Mouse (Mus musculus): ENCODE results near the gene Celf5. TPM values are rescaled to one million over a fixed set of nuclear protein-coding genes. Genes with fewer than 3 reads are reported as not detected.

Celf5 gene
- polyA plus RNA-seq, 1 experiment from 2014 or later, result 64.4 TPM

DNA sequence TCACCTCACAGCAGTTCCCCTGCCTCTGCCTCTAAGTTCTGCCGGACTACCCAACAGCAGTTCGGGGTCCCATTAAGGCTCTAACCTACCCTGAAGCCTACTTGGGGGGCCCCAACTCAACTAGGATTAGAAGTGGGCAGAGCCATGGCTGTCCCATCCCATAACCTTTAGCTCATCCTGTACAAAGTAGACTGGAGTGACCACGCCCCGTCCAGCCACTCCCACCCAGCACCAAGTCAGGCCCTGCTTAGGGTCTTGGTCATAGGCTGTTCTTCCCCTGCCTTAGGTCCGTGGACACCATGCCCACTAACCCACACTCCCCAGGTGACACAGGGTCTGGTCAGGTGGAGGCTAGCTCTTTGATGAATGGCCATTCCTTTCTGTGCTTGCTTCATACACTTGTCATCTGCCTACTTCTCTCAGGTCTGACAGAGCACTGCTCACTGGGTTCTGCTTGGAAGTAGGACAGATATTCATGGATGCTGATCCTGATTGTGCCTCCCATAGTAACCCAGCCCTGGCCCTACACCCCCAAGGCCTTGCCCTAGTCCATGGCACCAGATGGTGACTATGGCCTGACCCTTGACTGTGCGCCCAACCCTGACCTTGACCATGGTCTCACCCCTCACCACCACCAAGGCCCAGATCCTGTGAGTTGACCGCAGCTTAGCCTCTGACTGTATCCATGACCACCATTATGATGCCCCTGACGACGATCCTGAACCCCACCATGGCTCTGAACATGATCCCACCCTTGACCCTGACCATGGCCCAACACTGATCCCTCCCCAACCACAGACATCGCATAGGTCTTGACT is 63.2 kb downstream of the Celf5 start:
- Histone ChIP-seq H3K27me3 (ENCODE audit: control insufficient read depth, insufficient read depth, low read length) (no peaks in the 10 kb centered on the region), H3K4me3 (ENCODE audit: low read depth, low read length) (no peak overlapping the region), H3K9me3 (ENCODE audit: control insufficient read depth, low read length) (no peaks in the 10 kb centered on the region), H3K9ac (replicated peaks; ENCODE audit: low read depth, low read length) (no peak overlapping the region), H3K4me2 (ENCODE audit: low read depth, low read length) (no peak overlapping the region), H3K27ac (ENCODE audit: low read depth, low read length) (no peak overlapping the region), H3K36me3 (ENCODE audit: control insufficient read depth, insufficient read depth, low read length) (peaks cover 4% of the 10 kb centered on the region; the same call in 1 of the 2 replicates), H3K4me1 (ENCODE audit: control insufficient read depth, insufficient read depth, low read length) (peaks cover 21% of the 10 kb centered on the region; the same call in 1 of the 2 replicates)
- WGBS, result 91% methylated on average over 10 of the region's 10 CpGs
- ATAC-seq (ENCODE audit: low read depth), result no peak

DNA sequence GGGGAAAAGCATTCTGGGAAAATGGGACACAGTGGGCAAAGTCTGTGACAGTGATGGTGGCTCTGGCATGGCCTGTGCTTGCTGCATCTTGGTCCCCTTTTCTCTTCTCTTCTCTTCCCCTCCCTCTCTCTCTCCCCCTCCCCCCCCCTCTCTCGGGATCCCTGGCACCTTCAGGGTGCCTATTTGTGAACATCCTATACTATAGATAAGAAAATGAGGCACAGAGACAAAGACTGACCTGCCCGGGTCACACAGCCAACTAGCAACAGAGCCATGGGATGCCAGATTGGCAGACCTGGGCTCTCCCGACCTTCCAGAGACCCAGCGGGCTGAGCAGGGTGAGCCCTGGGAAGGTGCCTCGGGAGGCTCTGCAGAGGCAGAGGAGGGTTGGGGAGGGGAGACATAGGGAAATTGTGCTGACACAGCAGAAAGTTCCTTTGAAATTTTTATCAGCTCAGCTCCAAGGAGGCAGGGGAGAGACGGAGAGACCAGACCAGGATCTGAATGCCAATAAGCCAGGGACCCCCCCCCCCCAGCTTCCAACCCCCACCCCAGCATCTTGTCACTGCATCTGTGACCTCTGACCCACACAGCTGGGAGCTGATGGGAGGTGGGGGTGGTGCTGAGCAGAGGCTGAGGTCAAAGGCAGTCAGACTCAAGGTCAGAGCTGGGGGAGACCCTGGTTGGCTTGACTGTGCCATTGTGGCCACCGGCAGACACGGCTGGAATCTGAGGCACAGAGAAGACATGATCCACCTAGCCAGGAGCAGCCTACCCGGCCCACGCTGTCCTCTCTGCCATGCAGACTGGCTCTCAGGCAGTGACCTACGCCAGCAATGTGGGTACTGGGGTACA is 64.1 kb downstream of the Celf5 start:
- no peak for ATAC-seq (ENCODE audit: low read depth)
- WGBS, result 45% methylated on average over 11 of the region's 11 CpGs
- 0 out of 2 replicates have a peak overlapping the region, but pooled peaks have one; percentile 25 for H3K9ac ChIP-seq (replicated peaks; ENCODE audit: low read depth, low read length)
- H3K4me2 ChIP-seq (ENCODE audit: low read depth, low read length), result no peak overlapping the region
- no peaks in the 10 kb centered on the region for H3K9me3 ChIP-seq (ENCODE audit: control insufficient read depth, low read length)
- peaks cover 24% of the 10 kb centered on the region; the same call in 1 of the 2 replicates for H3K4me1 ChIP-seq (ENCODE audit: control insufficient read depth, insufficient read depth, low read length)
- H3K27me3 ChIP-seq (ENCODE audit: control insufficient read depth, insufficient read depth, low read length), result no peaks in the 10 kb centered on the region
- H3K27ac ChIP-seq (ENCODE audit: low read depth, low read length), result no peak overlapping the region
- H3K36me3 ChIP-seq (ENCODE audit: control insufficient read depth, insufficient read depth, low read length), result peaks cover 4% of the 10 kb centered on the region; the same call in 1 of the 2 replicates
- H3K4me3 ChIP-seq (ENCODE audit: low read depth, low read length), result no peak overlapping the region

DNA sequence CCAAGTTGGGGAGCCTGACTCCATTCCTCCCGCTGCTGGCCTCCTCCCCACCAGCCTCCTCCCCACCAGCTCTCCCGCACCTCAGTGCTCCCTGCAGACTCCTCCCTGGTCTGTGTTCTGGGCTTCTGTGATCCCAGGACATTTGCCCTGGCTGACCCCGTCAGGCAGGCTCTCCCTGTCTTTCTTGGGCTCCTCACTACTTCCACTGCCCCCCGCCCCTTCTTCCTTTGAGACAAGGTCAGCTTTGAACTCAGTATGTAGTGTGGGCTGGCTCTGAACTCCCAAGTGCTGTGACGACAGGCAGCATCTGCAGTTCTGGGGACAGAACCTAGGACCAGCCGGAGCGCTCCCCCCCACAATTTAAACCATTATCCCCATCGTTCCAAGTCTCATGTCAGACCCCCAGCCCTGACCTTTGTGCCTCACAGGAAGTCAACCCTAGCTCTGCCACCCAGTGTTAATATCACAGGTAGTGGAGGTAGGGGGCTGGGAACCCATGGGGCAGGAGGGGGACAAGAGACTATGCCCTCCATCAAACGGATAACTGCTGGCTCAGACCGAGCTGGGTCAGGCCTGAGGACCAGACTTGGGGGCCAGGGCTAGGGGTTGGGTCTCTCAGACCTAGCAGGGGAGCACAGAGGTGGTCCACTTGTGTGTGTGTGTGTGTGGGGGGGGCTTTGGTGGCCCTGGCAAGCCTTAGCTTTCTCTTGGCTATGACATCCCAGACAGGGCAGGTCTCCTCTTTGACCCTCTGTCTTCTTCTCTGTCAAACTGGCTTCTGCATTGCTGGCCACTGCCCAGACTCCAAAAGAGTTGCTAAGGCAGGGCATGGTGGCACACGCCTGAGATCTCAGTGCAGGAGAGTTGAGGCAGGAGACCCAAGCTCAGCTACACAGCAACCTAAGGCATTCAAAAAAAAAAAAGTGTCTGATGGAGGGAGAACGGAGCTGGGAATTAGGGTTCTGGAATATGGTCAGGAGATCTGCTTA is 65.0 kb downstream of the Celf5 start:
- Histone ChIP-seq H3K27me3 (ENCODE audit: control insufficient read depth, insufficient read depth, low read length) (no peaks in the 10 kb centered on the region), H3K27ac (ENCODE audit: low read depth, low read length) (peak overlapping the region; percentile 31), H3K4me2 (ENCODE audit: low read depth, low read length) (peak overlapping the region; percentile 39), H3K4me1 (ENCODE audit: control insufficient read depth, insufficient read depth, low read length) (peaks cover 24% of the 10 kb centered on the region; the same call in 1 of the 2 replicates), H3K9ac (replicated peaks; ENCODE audit: low read depth, low read length) (0 out of 2 replicates have a peak overlapping the region, but pooled peaks have one; percentile 7), H3K36me3 (ENCODE audit: control insufficient read depth, insufficient read depth, low read length) (peaks cover 4% of the 10 kb centered on the region; the same call in 1 of the 2 replicates), H3K9me3 (ENCODE audit: control insufficient read depth, low read length) (no peaks in the 10 kb centered on the region), H3K4me3 (ENCODE audit: low read depth, low read length) (no peak overlapping the region)
- 46% methylated on average over 12 of the region's 12 CpGs for WGBS
- no peak for ATAC-seq (ENCODE audit: low read depth)

- no peaks in the 10 kb centered on the region for H3K9me3 ChIP-seq (ENCODE audit: control insufficient read depth, low read length)
- H3K36me3 ChIP-seq (ENCODE audit: control insufficient read depth, insufficient read depth, low read length), result peaks cover 4% of the 10 kb centered on the region; the same call in 1 of the 2 replicates
- peak overlapping the region; percentile 31 for H3K27ac ChIP-seq (ENCODE audit: low read depth, low read length)
- H3K9ac ChIP-seq (replicated peaks; ENCODE audit: low read depth, low read length), result peak overlapping the region; percentile 7; the same call in 1 of the 2 replicates
- H3K27me3 ChIP-seq (ENCODE audit: control insufficient read depth, insufficient read depth, low read length), result no peaks in the 10 kb centered on the region
- H3K4me2 ChIP-seq (ENCODE audit: low read depth, low read length), result peak overlapping the region; percentile 39
- peak; percentile 73 for ATAC-seq (ENCODE audit: low read depth)
- peaks cover 31% of the 10 kb centered on the region for H3K4me1 ChIP-seq (ENCODE audit: control insufficient read depth, insufficient read depth, low read length)
- no peak overlapping the region; the same call in 1 of the 2 replicates for H3K4me3 ChIP-seq (ENCODE audit: low read depth, low read length)
- WGBS, result 1% methylated on average over 21 of the region's 26 CpGs
Observed at GRCm38 (mm10) chr10:81416581-81417226, 65.8 kb downstream of the Celf5 start.

- H3K9ac ChIP-seq (replicated peaks; ENCODE audit: low read depth, low read length), result no peak overlapping the region
- H3K27ac ChIP-seq (ENCODE audit: low read depth, low read length), result no peak overlapping the region
- 68% methylated on average over 17 of the region's 17 CpGs for WGBS
- ATAC-seq (ENCODE audit: low read depth), result no peak
- H3K36me3 ChIP-seq (ENCODE audit: control insufficient read depth, insufficient read depth, low read length), result peaks cover 4% of the 10 kb centered on the region; the same call in 1 of the 2 replicates
- peaks cover 41% of the 10 kb centered on the region for H3K4me1 ChIP-seq (ENCODE audit: control insufficient read depth, insufficient read depth, low read length)
- H3K27me3 ChIP-seq (ENCODE audit: control insufficient read depth, insufficient read depth, low read length), result no peaks in the 10 kb centered on the region
- H3K4me3 ChIP-seq (ENCODE audit: low read depth, low read length), result no peak overlapping the region
- H3K9me3 ChIP-seq (ENCODE audit: control insufficient read depth, low read length), result no peaks in the 10 kb centered on the region
- no peak overlapping the region for H3K4me2 ChIP-seq (ENCODE audit: low read depth, low read length)
Observed at GRCm38 (mm10) chr10:81415549-81416310, 66.8 kb downstream of the Celf5 start.

DNA sequence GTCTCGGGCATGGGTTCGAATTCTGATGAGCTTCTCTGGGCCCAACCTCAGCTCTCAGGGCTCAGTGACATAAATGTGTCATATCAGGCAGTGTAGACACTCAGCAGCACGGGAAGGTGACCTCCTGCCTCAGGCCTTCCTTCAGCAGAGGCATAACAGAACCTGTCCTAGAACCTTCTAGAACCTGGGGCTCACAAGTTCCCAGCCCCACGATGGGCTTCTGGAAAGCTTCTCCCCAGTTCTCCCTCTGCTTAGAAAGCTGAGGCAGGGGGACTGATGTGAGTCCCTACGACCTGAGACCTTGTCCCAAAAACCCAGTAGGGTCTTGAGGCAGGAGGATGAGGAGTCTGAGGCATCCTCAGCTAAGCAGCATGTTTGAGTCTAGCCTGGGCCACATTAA is 67.4 kb downstream of the Celf5 start:
- ATAC-seq (ENCODE audit: low read depth), result no peak
- Histone ChIP-seq H3K27me3 (ENCODE audit: control insufficient read depth, insufficient read depth, low read length) (no peaks in the 10 kb centered on the region), H3K36me3 (ENCODE audit: control insufficient read depth, insufficient read depth, low read length) (peaks cover 3% of the 10 kb centered on the region; the same call in 1 of the 2 replicates), H3K4me1 (ENCODE audit: control insufficient read depth, insufficient read depth, low read length) (peaks cover 41% of the 10 kb centered on the region), H3K9me3 (ENCODE audit: control insufficient read depth, low read length) (no peaks in the 10 kb centered on the region), H3K4me3 (ENCODE audit: low read depth, low read length) (no peak overlapping the region), H3K4me2 (ENCODE audit: low read depth, low read length) (no peak overlapping the region), H3K9ac (replicated peaks; ENCODE audit: low read depth, low read length) (no peak overlapping the region), H3K27ac (ENCODE audit: low read depth, low read length) (no peak overlapping the region)
- 77% methylated on average over 5 of the region's 5 CpGs for WGBS

DNA sequence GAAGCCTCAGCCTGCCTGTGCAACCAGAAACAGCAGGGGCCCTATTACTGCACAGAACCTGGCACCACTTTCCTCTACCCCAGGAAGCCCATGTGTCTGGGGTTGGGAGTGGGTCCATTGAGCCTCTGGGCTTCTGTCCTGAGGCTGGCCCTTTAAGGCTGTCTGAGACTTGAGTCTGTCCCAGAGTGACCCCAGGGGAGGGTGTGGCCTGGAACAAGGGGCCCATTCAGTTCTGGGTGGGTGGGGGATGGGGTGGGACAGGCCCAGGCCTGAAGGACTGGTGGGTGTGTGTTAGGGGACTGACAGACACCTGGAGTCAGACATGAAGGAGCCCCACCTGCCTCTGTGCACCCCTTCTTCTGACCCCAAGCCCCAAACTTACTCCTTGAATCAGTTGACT is 67.8 kb downstream of the Celf5 start:
- no peak overlapping the region for H3K4me2 ChIP-seq (ENCODE audit: low read depth, low read length)
- peaks cover 41% of the 10 kb centered on the region for H3K4me1 ChIP-seq (ENCODE audit: control insufficient read depth, insufficient read depth, low read length)
- no peak overlapping the region for H3K27ac ChIP-seq (ENCODE audit: low read depth, low read length)
- H3K27me3 ChIP-seq (ENCODE audit: control insufficient read depth, insufficient read depth, low read length), result no peaks in the 10 kb centered on the region
- H3K4me3 ChIP-seq (ENCODE audit: low read depth, low read length), result no peak overlapping the region
- ATAC-seq (ENCODE audit: low read depth), result no peak
- no peaks in the 10 kb centered on the region for H3K9me3 ChIP-seq (ENCODE audit: control insufficient read depth, low read length)
- H3K36me3 ChIP-seq (ENCODE audit: control insufficient read depth, insufficient read depth, low read length), result no peaks in the 10 kb centered on the region
- 0 out of 2 replicates have a peak overlapping the region, but pooled peaks have one; percentile 0 for H3K9ac ChIP-seq (replicated peaks; ENCODE audit: low read depth, low read length)

Measured in neural tube, embryonic 14.5 days (tissue).